Comparison of ENCODE assay signal across 10 mouse cellular contexts in genomic region chr15:84654975-84655374, GRCm38 (mm10). TPM values are rescaled to one million over a fixed set of nuclear protein-coding genes. Genes with fewer than 3 reads are reported as not detected.
A peak's percentile ranks its signal among the peaks of the same experiment; 100 is the strongest.
DNase-seq lines count a peak whose midpoint lies in the region; ATAC-seq lines count a peak whose summit lies in the region.
"Had no signal": no experiment of that assay in that cellular context is flagged by ENCODE, and none has a peak within 500 bp of the region (broad histone marks: within the 10 kb centered on the region; RNA-seq: fewer than 3 reads in every experiment).

No protein-coding gene starts in this region.

- peak overlapping the region; percentile 64; the same call in 1 of the 2 replicates for H3K4me2 ChIP-seq in heart, embryonic 12.5 days

- DNase-seq in heart, postnatal 10 days = no peak
- DNase-seq in embryonic facial prominence, embryonic 10.5 days (ENCODE audit: low spot score) = no peak
- no peak for DNase-seq in hindbrain, embryonic 10.5 days (ENCODE audit: low spot score)
- no peak for DNase-seq in midbrain, embryonic 10.5 days (ENCODE audit: low spot score)
- no peak for DNase-seq in thymus, postnatal 10 days (ENCODE audit: low spot score in 2 of 2)
- no peak for DNase-seq in yolk sac, embryonic 10.5 days (ENCODE audit: low spot score)
- DNase-seq in spleen, postnatal 14 days (ENCODE audit: low spot score in 2 of 2) = no peak
- DNase-seq: cerebellum, adult 8-10 months had no signal

- intact Hi-C loops in heart, postnatal 10 days (cut with DNase I) = no loop called here

- H3K27me3 ChIP-seq in heart, embryonic 12.5 days (replicated peaks) = peaks cover 3% of the 10 kb centered on the region; the same call in 1 of the 2 replicates
- H3K27me3 ChIP-seq in embryonic facial prominence, embryonic 10.5 days (replicated peaks; ENCODE audit: low read depth, poor library complexity, severe bottlenecking) = 0 out of 2 replicates have a peak, but pooled peaks cover 9% of the 10 kb centered on the region
- peaks cover 9% of the 10 kb centered on the region; the same call in 1 of the 2 replicates for H3K27me3 ChIP-seq in hindbrain, embryonic 10.5 days (ENCODE audit: insufficient read depth, poor library complexity, severe bottlenecking)
- no peaks in the 10 kb centered on the region for H3K27me3 ChIP-seq in midbrain, embryonic 10.5 days (ENCODE audit: low read depth, poor library complexity, severe bottlenecking)

- no peak overlapping the region for H3K4me3 ChIP-seq in heart, embryonic 12.5 days
- peak overlapping the region; percentile 53 for H3K4me3 ChIP-seq in embryonic facial prominence, embryonic 10.5 days
- H3K4me3 ChIP-seq in hindbrain, embryonic 10.5 days = no peak overlapping the region
- H3K4me3 ChIP-seq in midbrain, embryonic 10.5 days = no peak overlapping the region

- H3K9me3 ChIP-seq in heart, embryonic 12.5 days (replicated peaks) = no peaks in the 10 kb centered on the region
- no peaks in the 10 kb centered on the region for H3K9me3 ChIP-seq in embryonic facial prominence, embryonic 10.5 days
- no peaks in the 10 kb centered on the region for H3K9me3 ChIP-seq in hindbrain, embryonic 10.5 days
- no peaks in the 10 kb centered on the region for H3K9me3 ChIP-seq in midbrain, embryonic 10.5 days (replicated peaks)

- H3K9ac ChIP-seq in heart, embryonic 12.5 days = no peak overlapping the region

- 32% methylated on average over 10 of the region's 10 CpGs for WGBS in heart, embryonic 12.5 days
- 53% methylated on average over 10 of the region's 10 CpGs for WGBS in embryonic facial prominence, embryonic 10.5 days
- 54% methylated on average over 10 of the region's 10 CpGs for WGBS in hindbrain, embryonic 10.5 days
- 56% methylated on average over 10 of the region's 10 CpGs for WGBS in midbrain, embryonic 10.5 days

- H3K4me1 ChIP-seq in heart, embryonic 12.5 days (replicated peaks) = peaks cover 21% of the 10 kb centered on the region
- peaks cover 44% of the 10 kb centered on the region for H3K4me1 ChIP-seq in embryonic facial prominence, embryonic 10.5 days
- H3K4me1 ChIP-seq in hindbrain, embryonic 10.5 days (replicated peaks) = peaks cover 40% of the 10 kb centered on the region
- H3K4me1 ChIP-seq in midbrain, embryonic 10.5 days = peaks cover 44% of the 10 kb centered on the region

- no peaks in the 10 kb centered on the region for H3K36me3 ChIP-seq in heart, embryonic 12.5 days
- no peaks in the 10 kb centered on the region for H3K36me3 ChIP-seq in embryonic facial prominence, embryonic 10.5 days (replicated peaks)
- H3K36me3 ChIP-seq in hindbrain, embryonic 10.5 days = no peaks in the 10 kb centered on the region
- no peaks in the 10 kb centered on the region for H3K36me3 ChIP-seq in midbrain, embryonic 10.5 days

- peak overlapping the region; percentile 90 for H3K27ac ChIP-seq in heart, embryonic 12.5 days (ENCODE audit: poor library complexity, severe bottlenecking)
- H3K27ac ChIP-seq in embryonic facial prominence, embryonic 10.5 days (replicated peaks) = peak overlapping the region; percentile 91
- peak overlapping the region; percentile 89 for H3K27ac ChIP-seq in hindbrain, embryonic 10.5 days
- peak overlapping the region; percentile 91 for H3K27ac ChIP-seq in midbrain, embryonic 10.5 days (replicated peaks)

- no peak for ATAC-seq in heart, embryonic 12.5 days (ENCODE audit: insufficient number of reproducible peaks, low FRiP score)

RNA-seq across cellular contexts. Expression of gene Prr5, which starts 14.4 kb away (rescaled TPM):
- 23.1 and 25.5 TPM in 2 replicates for polyA plus RNA-seq in heart, embryonic 12.5 days (2016; fragmentation: Nextera tagmentation; extraction: Ambion mirVana)
- 10 to 100 TPM in 1 of 2 experiments, 1 to 10 TPM in 1; 7.0 to 11.9 TPM for total RNA-seq in heart, postnatal 10 days (2021)
- polyA plus RNA-seq in embryonic facial prominence, embryonic 10.5 days (2016; fragmentation: Nextera tagmentation; extraction: Ambion mirVana) = 16.2 and 17.7 TPM in 2 replicates
- 17.9 and 20.4 TPM in 2 replicates for polyA plus RNA-seq in hindbrain, embryonic 10.5 days (2016; fragmentation: Nextera tagmentation; extraction: Ambion mirVana)
- polyA plus RNA-seq in midbrain, embryonic 10.5 days (2016; fragmentation: Nextera tagmentation; extraction: Ambion mirVana) = 14.7 and 17.1 TPM in 2 replicates
- polyA plus RNA-seq: activated CD4-positive, CD25-positive, alpha-beta regulatory T cell, adult 4 months had no signal
